Mouse (Mus musculus) urinary bladder, postnatal 4 days (tissue): ENCODE measurements at regions not wholly inside any gene's neighbourhood (a gene's known extent, or its start where the extent isn't known, plus 50 kb on each side); places are given as distances from the start of the nearest gene placed in this dataset.

ENCODE experiments used
- DNase-seq, 2 experiments: peaks; one replicate each; pipeline ENCODE4 v3.0.0; 2021 to 2022; ENCODE audit warnings: low spot score in 2 of 2

- no peak for DNase-seq
Observed at GRCm38 (mm10) chr3:52554490-52554889, 286.4 kb downstream of the Foxo1 start.

GRCm38 (mm10) chr3:52548201-52548893, 280.2 kb downstream of the Foxo1 start:
- no peak for DNase-seq

DNA sequence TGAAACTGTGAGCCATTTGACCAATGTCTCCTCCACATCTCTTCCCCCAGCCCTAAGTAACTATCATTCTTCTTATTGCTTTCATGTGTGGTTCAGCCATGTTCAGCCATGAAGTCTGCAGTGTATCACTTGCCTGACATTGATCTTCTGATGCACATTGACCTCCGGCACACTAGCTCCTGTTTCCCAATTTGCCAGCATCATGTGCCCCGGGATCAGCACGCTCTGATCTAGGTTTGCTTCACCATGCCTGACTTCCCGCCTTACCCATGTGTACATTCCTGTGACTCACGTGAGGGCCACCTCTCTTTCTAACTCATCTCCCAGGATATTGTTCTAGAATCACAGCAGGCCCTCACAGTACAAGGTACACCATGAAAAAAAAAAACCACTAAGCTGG, 277.9 kb downstream of the Foxo1 start:
- DNase-seq: no peak

GRCm38 (mm10) chr3:52543006-52543405, 274.9 kb downstream of the Foxo1 start:
- no peak for DNase-seq

DNA sequence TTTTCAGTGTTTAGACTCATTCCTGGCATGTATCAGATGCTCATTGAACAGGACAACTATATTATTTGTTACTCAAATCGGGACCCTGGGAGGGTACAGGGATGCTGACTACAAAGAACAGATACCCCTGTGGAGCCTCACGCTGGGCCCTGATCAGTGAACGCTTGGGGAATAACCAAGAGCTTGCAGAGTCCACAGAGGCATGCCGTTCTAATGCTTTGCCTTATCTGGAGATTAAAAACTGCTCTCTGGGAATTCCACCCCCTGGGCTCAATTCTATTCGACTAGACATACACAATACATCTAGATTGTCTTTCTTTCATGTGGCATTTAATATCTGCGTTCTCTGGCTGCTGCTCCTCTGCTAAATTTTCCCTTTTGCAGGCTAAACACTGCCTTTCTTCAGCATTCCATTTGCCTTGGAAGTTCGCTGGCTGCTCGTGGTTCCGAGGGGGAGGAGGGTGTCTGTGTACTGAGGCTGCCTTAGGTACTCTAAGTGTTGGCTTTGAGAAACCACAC, 272.8 kb downstream of the Foxo1 start:
- DNase-seq: no peak

DNA sequence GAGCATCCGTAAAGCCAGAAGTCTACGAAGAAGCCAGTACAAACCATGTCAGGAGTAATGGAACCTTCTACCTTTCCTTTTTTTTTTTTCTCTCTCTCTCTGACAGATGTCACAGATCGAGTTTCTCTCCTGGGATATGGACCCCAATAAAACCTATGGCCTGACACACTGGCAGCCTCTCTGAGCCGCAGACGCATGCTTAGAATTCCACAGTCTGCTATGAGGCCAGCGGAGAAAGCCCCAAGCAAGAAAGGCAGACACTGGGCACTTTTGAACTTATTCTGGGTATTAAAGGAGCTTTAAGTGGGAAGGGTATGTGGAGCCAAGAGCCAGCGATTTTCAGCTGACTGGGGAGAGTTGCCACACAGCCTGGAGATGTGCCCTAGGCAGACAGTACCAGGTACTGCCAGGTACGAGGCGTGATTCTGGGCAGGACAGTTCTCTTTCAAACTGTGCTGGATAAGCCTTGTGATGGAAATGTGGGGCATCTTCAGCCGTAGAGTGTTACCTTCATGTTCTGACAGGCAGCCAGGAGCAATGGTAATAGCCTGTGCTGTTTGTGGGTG, 271.8 kb downstream of the Foxo1 start:
- DNase-seq: no peak

DNA sequence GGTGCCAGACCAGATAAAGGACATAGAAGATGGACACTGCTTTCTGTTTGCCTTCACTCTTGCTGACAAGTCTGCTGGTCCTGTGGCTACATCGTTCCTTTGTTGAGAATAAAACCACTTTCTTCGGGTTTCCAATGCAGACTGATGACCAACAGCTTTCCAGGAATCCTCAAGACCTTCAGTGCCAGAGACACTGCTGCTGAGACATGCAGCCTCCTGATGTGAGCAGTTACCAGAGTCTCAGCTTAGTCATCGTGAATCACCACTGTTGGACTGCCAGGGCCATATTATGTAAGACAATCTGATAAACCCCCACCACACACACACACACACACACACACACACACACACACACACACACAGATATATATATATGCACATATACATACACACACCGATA, 270.2 kb downstream of the Foxo1 start:
- DNase-seq: no peak

DNA sequence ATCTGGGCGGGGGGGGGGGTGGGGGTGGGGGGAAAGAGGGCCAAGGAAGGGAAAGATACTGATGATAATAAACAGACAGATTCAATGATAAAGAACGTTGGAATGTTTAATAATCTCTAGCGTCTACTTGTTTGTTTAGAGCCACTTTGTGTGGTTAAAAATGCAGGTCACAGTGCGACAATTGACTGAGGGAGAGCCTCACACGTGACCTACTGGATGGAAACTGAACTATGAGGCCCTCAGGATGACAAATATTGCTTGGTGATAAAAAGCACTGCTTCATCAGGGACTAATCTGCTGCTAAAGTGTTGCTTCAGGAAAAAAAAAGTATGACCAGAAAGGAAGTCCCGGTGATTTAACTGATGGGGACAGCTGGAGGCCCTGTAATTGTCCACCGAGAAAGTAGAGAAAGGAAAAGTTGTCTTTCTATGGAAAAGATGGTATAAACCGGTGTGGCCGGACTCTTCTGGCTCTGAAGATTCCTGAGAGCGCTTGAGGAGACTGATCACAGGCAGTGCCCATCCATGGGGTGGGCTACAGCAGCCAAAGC, 269.3 kb downstream of the Foxo1 start:
- no peak for DNase-seq

DNA sequence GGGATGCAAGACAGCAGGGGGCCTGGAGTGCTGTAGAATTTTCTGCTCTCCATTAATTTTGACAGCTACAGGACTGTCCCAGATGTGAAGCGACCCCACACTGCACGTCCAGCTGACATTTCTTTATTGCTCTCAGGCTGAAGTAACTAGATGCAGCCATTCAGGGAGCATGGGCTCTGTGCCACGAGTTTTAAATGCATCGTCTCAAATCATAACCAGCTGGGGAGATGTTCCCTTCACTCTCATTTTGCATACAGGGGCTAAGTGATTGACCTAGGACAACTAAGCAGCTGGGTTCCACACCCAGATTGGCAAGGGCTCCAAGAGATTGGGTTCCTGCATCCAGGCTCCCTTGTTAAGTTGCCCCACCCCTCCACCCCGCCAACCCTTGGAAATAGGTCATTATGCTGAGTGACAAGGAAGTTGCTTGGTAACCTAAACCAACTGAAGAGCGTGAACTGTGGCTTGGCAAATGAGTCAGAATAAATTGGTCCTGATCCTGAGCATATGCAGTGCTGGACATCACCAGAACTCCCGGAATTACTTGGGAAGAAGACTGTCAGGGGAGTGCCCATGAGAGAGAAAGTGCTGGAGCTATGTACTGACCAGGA, 267.4 kb downstream of the Foxo1 start:
- DNase-seq: no peak

DNA sequence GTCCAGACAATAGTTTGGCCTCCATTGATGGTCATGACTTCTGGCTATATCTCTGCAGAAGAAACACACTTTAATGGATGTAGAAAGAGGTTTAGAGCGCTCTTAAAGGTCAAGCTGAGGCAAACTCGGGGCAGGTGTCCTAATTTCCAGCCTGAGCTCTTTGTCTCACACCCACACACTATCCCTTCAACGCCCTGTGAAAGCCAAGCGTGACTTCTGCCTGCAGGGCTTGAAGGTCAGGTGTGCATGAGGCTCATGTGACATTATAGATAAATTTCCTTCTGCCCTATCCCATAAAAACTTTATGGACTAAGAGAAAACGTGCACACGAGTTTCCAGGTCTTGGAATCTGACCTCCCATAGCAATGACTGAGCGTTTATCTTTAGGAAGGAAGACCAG, 266.0 kb downstream of the Foxo1 start:
- DNase-seq: no peak

DNA sequence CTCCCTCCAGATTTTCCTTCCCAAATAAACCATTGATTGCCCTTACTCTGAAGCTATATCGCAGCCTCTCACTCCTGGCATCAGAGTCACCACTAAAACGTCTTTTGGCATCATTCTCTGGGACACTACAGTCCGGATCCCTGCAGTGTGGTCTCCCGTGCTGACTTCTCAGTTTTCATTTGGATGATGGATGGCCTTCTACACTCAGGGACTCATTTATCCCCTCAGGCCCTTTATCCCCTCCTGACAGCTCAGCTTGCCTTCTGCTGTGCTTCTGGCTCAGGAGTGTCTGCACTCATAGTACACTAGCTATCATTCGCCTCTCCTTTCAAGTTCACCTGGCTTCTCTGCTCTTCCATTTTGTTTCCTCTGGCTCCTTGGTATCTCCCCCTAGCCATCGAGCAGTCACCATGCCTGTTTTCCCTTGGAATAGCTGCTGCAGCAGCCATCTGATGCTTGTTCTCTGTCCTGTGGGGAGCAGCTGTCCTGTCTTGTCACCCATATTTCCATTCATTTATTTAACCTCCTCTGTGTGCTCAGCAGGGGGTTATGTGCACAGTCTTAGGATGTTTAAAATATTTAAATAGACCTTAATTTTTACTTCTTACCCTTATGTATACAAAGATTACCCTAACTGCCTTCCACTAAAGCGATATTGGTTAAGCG, 263.7 kb downstream of the Foxo1 start:
- DNase-seq: no peak

DNA sequence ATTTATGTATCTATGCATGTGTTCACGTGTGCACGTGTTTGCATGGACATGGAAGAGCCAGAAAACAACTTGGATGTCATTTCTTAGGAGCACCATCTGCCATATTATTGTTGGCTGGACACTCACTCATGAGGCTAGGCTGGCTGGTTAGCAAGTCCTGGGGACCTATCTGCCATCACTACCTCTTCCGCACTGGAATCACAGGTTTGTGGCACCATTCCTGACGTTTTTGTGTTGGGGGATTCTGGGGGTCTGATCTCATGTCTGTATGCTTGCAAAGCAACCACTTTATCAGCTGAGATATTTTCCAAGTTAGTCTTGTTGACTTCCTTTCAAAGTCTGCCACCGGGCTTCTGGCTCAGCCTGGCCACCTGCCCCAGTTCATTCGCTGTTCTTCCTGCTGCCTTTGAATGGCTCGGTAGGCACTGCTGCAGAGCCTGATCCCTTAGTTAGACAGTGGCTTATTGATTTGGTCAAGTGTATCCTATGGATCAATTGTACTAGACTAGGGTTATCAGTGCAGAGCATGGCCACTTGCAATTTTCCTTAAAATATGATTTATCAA, 262.4 kb downstream of the Foxo1 start:
- no peak for DNase-seq

DNA sequence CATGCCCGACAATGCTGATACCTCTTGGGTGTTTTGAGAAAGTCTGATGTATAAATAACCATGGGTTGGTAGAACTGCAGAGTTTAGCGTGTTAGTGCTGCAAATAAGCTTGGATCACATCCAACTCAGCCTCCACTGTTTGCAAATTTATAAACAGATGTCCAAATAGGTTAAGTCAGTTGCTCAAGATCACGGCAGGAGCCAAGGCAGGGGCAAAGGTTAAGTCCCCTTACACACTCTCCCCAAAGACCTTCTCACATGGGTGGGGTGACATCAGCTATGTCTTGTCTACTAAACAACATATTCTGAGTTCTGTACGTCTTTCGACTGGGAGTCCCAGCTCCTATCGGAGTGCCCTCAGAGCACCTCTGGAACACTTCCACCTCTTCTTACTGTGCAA, 261.0 kb downstream of the Foxo1 start:
- no peak for DNase-seq

GRCm38 (mm10) chr3:52528521-52528920, 260.4 kb downstream of the Foxo1 start:
- no peak for DNase-seq

- no peak for DNase-seq
Observed at GRCm38 (mm10) chr3:52527781-52528180, 259.6 kb downstream of the Foxo1 start.

DNA sequence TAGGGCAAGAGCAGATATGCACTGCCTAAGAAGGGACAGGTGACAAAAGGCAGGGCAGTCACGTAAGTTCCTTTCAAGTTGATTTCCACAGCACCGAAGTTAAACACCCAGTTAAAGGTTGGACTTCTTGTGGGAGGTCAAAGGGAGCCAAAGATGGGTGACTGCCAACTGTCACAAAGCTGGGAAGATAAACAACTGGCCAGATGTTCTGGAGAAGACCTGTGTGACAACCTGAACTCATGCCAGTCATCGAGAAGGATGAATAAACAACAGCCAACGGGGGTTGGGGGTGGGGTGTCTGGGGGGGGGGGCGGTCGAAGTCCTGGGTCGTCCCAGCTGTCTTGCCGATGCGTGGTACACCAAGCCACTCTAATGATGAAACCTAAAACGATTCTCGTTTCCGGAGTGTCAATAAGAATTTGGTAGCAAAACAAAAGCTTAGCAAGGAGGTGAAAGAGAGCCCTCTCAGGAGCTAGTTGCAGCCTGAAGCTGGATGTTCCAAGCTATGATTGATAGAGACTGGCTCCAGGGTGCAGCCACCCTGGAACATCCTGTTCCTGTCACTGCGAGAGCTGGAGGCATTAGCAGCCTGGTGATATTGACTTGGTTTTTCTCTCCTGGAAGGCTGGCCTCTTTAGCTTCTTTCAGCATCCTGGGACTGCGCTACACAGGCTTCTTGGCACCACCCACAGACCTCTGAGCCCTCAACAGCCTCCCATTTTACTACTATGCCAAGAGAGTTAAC, 259.0 kb downstream of the Foxo1 start:
- no peak for DNase-seq

- no peak for DNase-seq
Observed at GRCm38 (mm10) chr3:52522886-52523285, 254.8 kb downstream of the Foxo1 start.

- no peak for DNase-seq
Observed at GRCm38 (mm10) chr3:52520609-52520947, 252.4 kb downstream of the Foxo1 start.

DNA sequence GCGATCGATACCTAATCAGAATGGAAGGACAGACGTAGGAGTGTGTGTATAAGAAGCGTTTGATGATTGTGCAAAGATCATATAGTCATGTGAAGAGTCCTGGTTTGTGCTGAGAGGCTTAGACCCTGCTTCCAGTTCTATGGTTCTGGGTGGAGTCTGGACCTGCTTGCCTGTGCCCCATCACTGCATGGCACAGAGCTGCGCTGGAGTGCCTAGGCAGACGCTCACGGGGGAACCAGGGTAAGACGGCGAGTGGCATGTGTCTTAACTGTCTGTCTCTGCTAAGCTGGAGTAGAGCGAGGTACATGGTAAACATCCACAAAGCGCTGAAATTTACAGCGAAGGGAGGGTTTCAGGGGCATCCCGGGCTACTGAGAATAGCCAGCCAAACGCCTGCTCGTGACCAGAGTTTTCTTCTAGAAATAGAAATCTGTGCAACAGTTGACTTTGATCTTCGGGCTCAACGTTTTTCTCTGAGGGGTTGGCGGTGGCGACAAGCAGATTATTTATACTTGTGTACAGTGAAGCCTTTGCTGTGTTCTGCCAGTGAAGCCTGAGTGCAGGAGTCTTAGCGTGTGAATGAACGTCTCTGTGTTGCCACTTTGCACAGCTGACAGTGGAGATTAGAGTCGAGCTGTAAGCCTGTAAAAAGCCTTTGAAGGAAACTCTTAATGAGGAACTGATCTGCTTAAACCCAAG, 251.9 kb downstream of the Foxo1 start:
- no peak for DNase-seq

DNA sequence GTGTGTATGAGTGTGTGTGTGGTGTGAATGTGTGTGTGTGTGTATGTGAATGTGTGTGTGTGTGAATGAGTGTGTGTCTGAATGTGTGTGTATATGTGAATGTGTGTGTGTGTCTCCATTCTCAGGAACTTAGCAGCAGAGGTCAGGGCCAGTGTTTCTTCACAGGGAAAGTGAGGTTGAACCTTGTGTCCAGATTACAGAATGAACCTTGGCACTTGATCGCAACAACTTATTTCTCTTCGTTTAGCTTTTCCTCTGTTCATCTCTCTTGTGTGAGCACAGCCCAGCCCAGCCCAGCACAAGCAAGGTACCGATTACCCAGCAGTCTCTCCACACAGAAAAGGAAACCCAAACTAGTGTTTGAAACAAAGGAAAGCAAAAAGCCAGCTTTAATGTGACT, 249.7 kb downstream of the Foxo1 start:
- no peak for DNase-seq

GRCm38 (mm10) chr3:52516691-52517090, 248.6 kb downstream of the Foxo1 start:
- DNase-seq: no peak
